Mouse (Mus musculus): ENCODE results near the gene Lgals1.
A peak's percentile ranks its signal among the peaks of the same experiment; 100 is the strongest.
"Not testable (repeated sequence)": the region's sequence is repeated elsewhere in the genome, so short reads cannot be mapped to it uniquely, and the experiment has no call there.

The Lgals1 gene

GRCm38 (mm10) chr15:78926021-78926919 lies at the start of gene Lgals1:
Gene Lgals1 (plus strand): TSS chr15:78926725.
- DNase-seq, result peak; percentile 93

DNA sequence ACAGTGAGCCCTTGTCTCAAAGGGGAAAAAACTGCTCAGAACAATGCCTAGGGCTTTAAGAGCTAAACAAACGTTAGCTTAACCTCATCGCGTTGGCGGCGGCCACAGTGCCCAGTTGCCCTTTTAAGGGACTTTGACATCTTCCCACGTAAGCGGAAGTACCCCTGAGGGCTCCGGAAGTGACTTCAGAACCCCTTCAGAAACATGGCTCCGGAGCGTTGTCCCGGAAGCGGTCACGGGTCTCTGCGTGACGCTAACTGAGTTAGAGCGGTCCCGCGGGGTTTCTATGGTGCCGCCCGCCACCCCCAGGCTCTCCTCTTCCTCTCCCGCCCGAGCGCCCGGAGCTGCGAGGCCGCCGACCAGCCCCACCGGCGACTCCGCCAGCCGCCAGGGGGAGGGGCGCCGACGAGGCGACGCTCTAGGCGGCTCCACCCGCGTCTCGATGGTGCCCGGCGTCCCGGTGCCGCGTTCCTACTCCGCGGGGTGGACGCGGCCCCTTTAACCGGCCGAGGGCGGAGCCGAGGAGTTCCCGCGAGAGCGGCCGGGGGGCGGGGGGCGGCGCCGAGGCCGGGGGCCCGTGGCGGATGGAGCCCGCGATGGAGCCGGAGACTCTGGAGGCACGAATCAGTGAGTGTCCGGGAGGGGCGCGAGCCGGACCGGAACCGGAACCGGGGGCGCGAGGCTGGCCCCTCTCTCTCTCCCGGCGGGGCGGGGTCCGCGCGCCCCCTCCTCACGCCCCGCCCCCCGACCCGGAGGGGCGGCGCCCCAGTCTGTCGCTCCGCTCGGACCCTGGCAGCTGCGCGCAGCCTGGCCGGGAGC lies 49.3 kb upstream of the Lgals1 start, which contains the start of gene Gga1:
Gene Gga1 (plus strand): TSS at position 200 of the 819 bp plus-strand sequence.
- peak; percentile 91 for DNase-seq

GRCm38 (mm10) chr15:78877810-78878390 lies 48.6 kb upstream of the Lgals1 start:
- DNase-seq, result no peak

- DNase-seq, result not testable (repeated sequence)
Observed at GRCm38 (mm10) chr15:78878792-78879516, 47.6 kb upstream of the Lgals1 start.

DNA sequence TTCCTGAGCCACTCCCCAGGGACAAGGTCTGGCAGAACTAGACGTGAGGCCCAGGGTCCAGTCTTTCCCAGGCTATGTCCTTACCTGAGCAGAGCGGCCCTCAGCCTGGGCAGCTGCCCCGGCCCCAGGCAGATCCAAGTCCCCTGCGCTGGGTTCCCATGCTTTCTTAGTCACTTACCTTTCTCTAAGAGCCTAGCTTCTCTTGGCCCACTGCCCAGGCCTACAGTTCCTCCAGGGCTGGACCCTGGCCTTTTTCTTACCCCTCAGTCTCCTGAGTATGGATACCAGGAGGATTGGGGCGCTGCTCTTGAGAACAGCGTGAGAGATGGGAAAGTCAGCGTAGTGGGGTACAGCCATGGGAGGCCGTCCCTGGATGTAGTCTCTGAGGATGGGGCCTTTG lies 46.1 kb upstream of the Lgals1 start:
- no peak for DNase-seq

- DNase-seq, result no peak
Observed at GRCm38 (mm10) chr15:78881828-78882227, 44.7 kb upstream of the Lgals1 start.

DNA sequence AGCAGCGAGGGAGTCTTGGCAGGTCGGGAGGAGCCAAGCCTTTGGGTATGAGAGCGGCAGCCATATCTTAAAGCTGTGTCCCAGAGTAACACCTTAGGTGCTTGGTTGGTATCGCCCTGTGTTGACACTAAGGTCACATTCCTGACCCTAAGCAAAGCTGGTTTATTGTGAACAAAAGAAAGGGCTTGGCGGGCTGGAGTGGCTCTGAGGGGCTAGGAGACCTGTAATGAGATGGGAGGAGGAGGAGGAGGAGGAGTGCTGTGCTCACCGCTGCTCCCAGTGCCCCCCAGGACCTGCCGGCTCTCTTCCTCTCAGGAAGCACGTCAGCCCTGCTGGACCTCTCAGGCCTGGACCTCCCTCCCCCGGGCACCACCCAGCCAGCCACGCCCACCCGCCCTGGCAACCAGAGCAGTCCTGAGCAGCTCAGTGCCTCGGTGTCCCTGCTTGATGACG lies 37.1 kb upstream of the Lgals1 start:
- DNase-seq, result peak; percentile 83

GRCm38 (mm10) chr15:78892440-78892839 lies 34.1 kb upstream of the Lgals1 start:
- no peak for DNase-seq

DNA sequence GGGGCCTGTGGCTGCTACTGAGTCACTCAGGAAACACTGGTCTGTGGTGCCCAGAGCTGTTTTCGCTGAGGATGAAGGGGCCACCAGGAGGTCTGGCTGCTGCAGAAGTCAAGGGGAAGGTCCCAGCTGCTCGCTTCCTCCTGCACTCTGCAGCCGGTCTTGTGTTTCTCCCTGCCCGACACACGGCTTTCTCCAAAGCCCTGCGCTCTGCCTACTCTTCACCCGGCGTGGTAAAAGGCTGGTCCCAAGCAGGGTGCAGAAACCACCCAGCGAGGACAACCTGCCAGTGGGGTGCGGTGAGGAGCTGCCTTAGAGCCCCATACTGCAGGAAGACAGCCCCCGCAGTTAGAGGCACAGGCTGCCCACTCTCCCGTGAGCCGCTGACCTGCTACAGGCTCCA lies 31.8 kb upstream of the Lgals1 start:
- no peak for DNase-seq

GRCm38 (mm10) chr15:78895741-78896140 lies 30.8 kb upstream of the Lgals1 start:
- no peak for DNase-seq

- DNase-seq, result peak; percentile 78
Observed at GRCm38 (mm10) chr15:78896149-78896548, 30.4 kb upstream of the Lgals1 start.

DNA sequence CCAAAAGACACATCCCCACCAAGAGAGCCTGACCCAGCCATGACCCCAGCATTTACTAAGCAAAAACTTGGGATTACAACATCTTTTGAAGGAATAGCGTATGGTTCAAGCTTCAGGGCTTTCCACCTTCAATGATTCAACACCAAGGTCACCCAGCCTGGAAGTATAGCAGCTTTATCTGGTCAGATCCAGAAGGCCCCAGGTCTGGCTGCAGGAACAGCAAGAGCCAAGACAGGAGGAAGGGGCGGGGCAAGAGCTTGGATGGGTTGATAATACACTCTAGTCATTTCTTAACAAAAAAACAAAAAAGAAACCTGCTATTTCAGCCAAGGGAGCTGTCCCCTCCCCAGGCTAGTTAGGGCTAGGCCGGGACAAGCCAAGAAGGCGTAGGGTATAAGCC lies 29.0 kb upstream of the Lgals1 start:
- peak; percentile 85 for DNase-seq

GRCm38 (mm10) chr15:78898507-78899001 lies 28.0 kb upstream of the Lgals1 start:
- DNase-seq, result no peak

GRCm38 (mm10) chr15:78899409-78899739 lies 27.2 kb upstream of the Lgals1 start, which contains the start of gene Gm49510:
Gene Gm49510 (plus strand): TSS chr15:78899667.
- no peak for DNase-seq

DNA sequence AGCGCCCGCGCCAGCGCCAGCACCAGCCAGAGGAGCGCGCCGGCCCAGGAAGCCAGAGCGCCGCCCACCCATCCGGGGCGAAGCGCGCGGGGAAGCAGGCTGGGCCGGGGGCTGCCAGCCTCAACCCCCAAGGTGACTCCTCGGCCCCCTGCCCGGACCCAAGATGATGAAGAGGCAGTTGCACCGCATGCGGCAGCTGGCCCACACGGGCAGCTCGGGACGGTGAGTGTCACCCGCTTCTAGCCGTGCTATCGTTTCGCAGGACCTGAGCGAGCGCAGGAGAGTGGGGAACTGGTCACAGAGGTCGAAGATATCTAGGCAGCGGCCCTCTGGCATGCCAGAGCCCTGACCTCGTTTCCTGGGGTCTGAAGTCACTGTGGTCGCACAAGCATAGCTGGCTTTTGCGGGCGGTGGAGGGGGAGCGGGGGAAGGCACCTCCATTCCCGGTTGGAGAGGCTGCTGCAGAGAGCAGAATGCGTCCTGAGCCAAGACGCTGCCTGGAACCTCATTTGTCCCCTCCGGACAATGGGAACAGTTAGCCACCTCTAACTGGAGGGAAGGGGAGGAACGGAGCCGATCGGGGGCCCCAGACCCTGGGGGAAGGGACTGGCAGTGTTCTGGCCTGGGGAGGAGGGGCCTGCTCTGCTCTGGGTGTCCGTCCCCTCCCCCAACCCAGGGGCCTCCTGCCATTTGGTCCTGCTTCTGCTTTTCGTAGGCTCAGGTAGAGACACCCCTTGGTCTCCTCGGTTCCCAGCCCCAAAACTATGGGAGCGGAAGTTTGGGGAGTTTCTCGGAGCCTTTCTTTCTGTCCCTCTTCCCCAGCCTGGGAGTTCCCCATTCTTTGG lies 26.6 kb upstream of the Lgals1 start, which contains the start of gene Sh3bp1:
Gene Sh3bp1 (plus strand): TSS at position 29 of the 845 bp plus-strand sequence.
- peak; percentile 88 for DNase-seq

GRCm38 (mm10) chr15:78900585-78901421 lies 25.7 kb upstream of the Lgals1 start:
- no peak for DNase-seq

DNA sequence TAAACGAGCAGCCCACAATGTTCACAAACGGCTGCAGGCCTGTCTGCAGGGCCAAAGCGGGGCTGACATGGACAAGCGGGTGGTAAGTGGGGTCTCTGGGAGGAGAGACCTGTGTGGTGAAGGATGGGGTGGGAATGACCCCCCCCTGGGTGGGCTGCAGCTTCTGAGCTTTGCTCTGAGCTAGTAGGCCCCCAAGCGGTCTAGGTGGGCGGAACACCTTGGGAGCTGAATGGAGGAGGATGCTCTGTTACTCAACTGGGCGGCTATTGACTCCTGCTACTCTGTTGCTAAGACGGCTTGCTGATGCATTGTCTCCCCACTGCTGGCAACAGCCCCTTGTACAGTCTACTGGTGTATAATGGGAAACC lies 25.1 kb upstream of the Lgals1 start:
- DNase-seq, result no peak

GRCm38 (mm10) chr15:78903243-78903642 lies 23.3 kb upstream of the Lgals1 start:
- peak; percentile 84 for DNase-seq

- DNase-seq, result no peak
Observed at GRCm38 (mm10) chr15:78908399-78908798, 18.1 kb upstream of the Lgals1 start.

DNA sequence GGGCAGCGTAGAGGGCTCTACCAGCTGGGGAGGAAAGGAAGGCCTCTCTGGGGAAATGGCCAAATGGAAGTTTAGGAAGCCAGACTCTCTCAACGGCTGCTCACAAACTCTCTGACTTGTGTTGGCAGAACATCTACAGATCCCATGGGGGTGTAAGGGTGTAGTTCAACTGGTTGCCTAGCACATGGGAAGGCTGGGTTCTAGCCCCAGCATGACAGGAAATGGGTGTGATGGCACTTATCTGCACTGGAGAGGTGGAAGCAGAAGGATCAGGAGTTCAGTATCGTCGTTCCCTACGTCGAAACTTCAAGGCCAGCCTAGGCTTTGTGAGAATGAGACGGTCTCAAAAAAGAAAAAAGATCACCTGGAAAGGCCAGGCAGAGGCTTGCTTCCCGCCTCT lies 17.5 kb upstream of the Lgals1 start:
- no peak for DNase-seq

All from liver (tissue).